Mouse (Mus musculus): ENCODE results near the gene Phldb2.
A peak's percentile ranks its signal among the peaks of the same experiment; 100 is the strongest.

GRCm38 (mm10) chr16:45934721-45935407 is 18.5 kb downstream of the Phldb2 start:
- TF ChIP-seq POLR2A (IDR thresholded peaks at IDR 0.05; ENCODE audit: insufficient read length, low read depth) (no peak), POLR2AphosphoS2 (IDR thresholded peaks at IDR 0.05; ENCODE audit: insufficient read length, low read depth) (no peak), E2F4 (IDR thresholded peaks at IDR 0.05; ENCODE audit: insufficient read depth) (no peak), USF1 (IDR thresholded peaks at IDR 0.05; ENCODE audit: low read depth) (no peak), TCF12 (IDR thresholded peaks at IDR 0.05; ENCODE audit: insufficient read depth, poor library complexity, severe bottlenecking) (no peak), CEBPB (IDR thresholded peaks at IDR 0.05; ENCODE audit: insufficient read depth, poor library complexity, severe bottlenecking) (no peak), MYOG (IDR thresholded peaks at IDR 0.05; ENCODE audit: control insufficient read depth in 1 of 3, insufficient read depth in 1 of 3, insufficient read length in 2 of 3, low read depth in 2 of 3) (peak in 1 of 3 experiments; percentile 1), MAX (IDR thresholded peaks at IDR 0.05; ENCODE audit: low read depth) (no peak), SRF (IDR thresholded peaks at IDR 0.05; ENCODE audit: control insufficient read depth, insufficient read length, low read depth) (no peak), MYOD1 (IDR thresholded peaks at IDR 0.05; ENCODE audit: control insufficient read depth in 1 of 3, insufficient read length in 2 of 3, low read depth in 2 of 3) (no peak)
